Mouse (Mus musculus) spleen, postnatal 0 days (tissue): ENCODE data around the gene Ttc12. TPM values are rescaled to one million over a fixed set of nuclear protein-coding genes. Genes with fewer than 3 reads are reported as not detected.

ENCODE experiments used
- polyA plus RNA-seq: library from polyadenylated mRNA; unstranded; fragments of >200 nt; fragmentation: Nextera tagmentation; extraction: Ambion mirVana; gene quantifications from 2 replicates; pipeline ENCODE4 v1.2.1, GENCODE M21; 2015

The Ttc12 gene
- 0.38 and 0.41 TPM in 2 replicates for polyA plus RNA-seq

DNA sequence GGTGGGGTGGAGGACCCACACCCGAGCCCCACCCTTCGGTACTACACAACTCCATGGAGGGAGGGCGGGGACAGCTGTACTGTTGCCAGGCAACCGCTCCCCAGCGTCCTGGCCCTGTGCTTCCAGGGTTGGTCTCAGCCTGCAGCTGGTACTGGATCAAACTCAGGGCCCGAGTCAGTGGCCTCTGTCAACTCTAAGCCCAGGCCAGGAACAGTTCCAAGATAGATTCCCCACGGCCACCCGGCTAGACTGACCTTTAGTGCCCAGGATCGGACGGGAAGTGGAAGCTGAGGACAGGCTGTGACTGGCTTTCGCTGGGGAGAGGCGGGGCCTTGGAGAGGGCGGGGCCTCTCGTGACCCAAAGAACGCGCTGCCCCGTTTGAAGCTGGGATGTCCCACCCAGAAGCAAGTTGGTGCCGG is at the start of gene Ttc12:
Ttc12 (minus strand) TSS at position 334 of the 420 bp plus-strand sequence.

GRCm38 (mm10) chr9:49426921-49427320 is 59.1 kb downstream of the Ttc12 start, which contains the start of gene Ankk1:
TSS of gene Ankk1 (minus strand) at chr9:49427021.

Other genes starting within 250 kb of the Ttc12 start
- gene Gm4894, start 235.7 kb downstream of the Ttc12 start, polyA plus RNA-seq: not detected in 2 replicates
- gene Drd2, start 145.6 kb downstream of the Ttc12 start, polyA plus RNA-seq: 0.05 TPM in 1 of 2 replicates, not detected in the other
- gene Ankk1, start 59.2 kb downstream of the Ttc12 start, polyA plus RNA-seq: not detected in 2 replicates